Mouse (Mus musculus) splenic B cell, adult 2 months (primary cell): ENCODE measurements around the gene D430041D05Rik.

Source experiments
- DNase-seq: peaks from one replicate; pipeline ENCODE4 v3.0.0-alpha.2; 2011; ENCODE audit warnings: low read depth, low spot score
- H3K27me3 ChIP-seq: 2 replicates; pipeline ENCODE4 v1.6.1; 2012; ENCODE audit warnings: mild to moderate bottlenecking, low read length, moderate library complexity, mixed read lengths; ENCODE audit not compliant: control insufficient read depth, poor library complexity, insufficient read depth, severe bottlenecking
- H3K36me3 ChIP-seq: 2 replicates; pipeline ENCODE4 v1.6.1; 2012; ENCODE audit warnings: mild to moderate bottlenecking, low read length, moderate library complexity, mixed read lengths; ENCODE audit not compliant: control insufficient read depth, poor library complexity, insufficient read depth, severe bottlenecking

Gene D430041D05Rik

GRCm38 (mm10) chr2:104420805-104421204 is 10.0 kb upstream of the D430041D05Rik start:
- H3K27me3 ChIP-seq: no peaks in the 10 kb centered on the region
- no peak for DNase-seq
- no peaks in the 10 kb centered on the region for H3K36me3 ChIP-seq

- DNase-seq: no peak
- Histone ChIP-seq H3K27me3 (no peaks in the 10 kb centered on the region), H3K36me3 (no peaks in the 10 kb centered on the region)
These were observed 9.2 kb upstream of the D430041D05Rik start for GRCm38 (mm10) chr2:104419999-104420398.

- DNase-seq: no peak
- H3K27me3 ChIP-seq: no peaks in the 10 kb centered on the region
- no peaks in the 10 kb centered on the region for H3K36me3 ChIP-seq
These were observed 8.6 kb upstream of the D430041D05Rik start for GRCm38 (mm10) chr2:104419411-104419810.

- Histone ChIP-seq H3K27me3 (no peaks in the 10 kb centered on the region), H3K36me3 (no peaks in the 10 kb centered on the region)
- no peak for DNase-seq
These were observed 2.2 kb upstream of the D430041D05Rik start for GRCm38 (mm10) chr2:104413011-104413410.

- H3K27me3 ChIP-seq: no peaks in the 10 kb centered on the region
- DNase-seq: no peak
- no peaks in the 10 kb centered on the region for H3K36me3 ChIP-seq
These were observed 1.7 kb upstream of the D430041D05Rik start for GRCm38 (mm10) chr2:104412496-104412895.

DNA sequence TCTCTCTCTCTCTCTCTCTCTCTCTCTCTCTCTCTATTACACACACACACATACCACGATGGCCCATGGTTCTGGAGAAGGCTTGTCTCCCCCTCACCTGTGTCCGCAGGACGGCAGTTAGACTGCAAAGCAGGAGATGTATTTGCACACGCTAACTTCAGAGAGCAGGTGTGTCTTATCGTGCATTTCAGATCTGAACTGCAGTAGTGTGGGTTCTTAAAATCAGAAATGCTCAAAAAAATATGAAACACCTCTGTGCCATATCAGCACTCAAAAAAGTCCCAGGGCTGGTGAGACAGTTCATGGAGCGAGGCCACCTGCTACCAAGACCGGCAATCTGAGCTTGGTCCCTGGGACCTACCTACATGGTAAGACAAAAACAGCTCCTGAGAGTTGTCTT is 993 bp upstream of the D430041D05Rik start:
- H3K27me3 ChIP-seq: no peaks in the 10 kb centered on the region
- DNase-seq: no peak

GRCm38 (mm10) chr2:104409851-104410821 is 677 bp downstream of the D430041D05Rik start:
- no peak for DNase-seq
- H3K36me3 ChIP-seq: no peaks in the 10 kb centered on the region
- H3K27me3 ChIP-seq: no peaks in the 10 kb centered on the region

More for the DNA sequence above, 993 bp upstream of the D430041D05Rik start:
- H3K36me3 ChIP-seq: no peaks in the 10 kb centered on the region

- DNase-seq: no peak
- H3K36me3 ChIP-seq: no peaks in the 10 kb centered on the region
- H3K27me3 ChIP-seq: no peaks in the 10 kb centered on the region
These were observed 2.5 kb downstream of the D430041D05Rik start for GRCm38 (mm10) chr2:104408351-104408750.

GRCm38 (mm10) chr2:104407913-104408312 is 2.9 kb downstream of the D430041D05Rik start:
- no peak for DNase-seq
- no peaks in the 10 kb centered on the region for H3K36me3 ChIP-seq
- H3K27me3 ChIP-seq: no peaks in the 10 kb centered on the region

GRCm38 (mm10) chr2:104404036-104404435 is 6.8 kb downstream of the D430041D05Rik start:
- DNase-seq: no peak
- Histone ChIP-seq H3K27me3 (no peaks in the 10 kb centered on the region), H3K36me3 (no peaks in the 10 kb centered on the region)

GRCm38 (mm10) chr2:104398651-104399290 is 12.0 kb downstream of the D430041D05Rik start:
- no peaks in the 10 kb centered on the region for H3K36me3 ChIP-seq
- H3K27me3 ChIP-seq: no peaks in the 10 kb centered on the region

GRCm38 (mm10) chr2:104395961-104396360 is 14.9 kb downstream of the D430041D05Rik start:
- Histone ChIP-seq H3K36me3 (no peaks in the 10 kb centered on the region), H3K27me3 (no peaks in the 10 kb centered on the region)
- DNase-seq: no peak

More at GRCm38 (mm10) chr2:104398651-104399290, 12.0 kb downstream of the D430041D05Rik start:
- no peak for DNase-seq

DNA sequence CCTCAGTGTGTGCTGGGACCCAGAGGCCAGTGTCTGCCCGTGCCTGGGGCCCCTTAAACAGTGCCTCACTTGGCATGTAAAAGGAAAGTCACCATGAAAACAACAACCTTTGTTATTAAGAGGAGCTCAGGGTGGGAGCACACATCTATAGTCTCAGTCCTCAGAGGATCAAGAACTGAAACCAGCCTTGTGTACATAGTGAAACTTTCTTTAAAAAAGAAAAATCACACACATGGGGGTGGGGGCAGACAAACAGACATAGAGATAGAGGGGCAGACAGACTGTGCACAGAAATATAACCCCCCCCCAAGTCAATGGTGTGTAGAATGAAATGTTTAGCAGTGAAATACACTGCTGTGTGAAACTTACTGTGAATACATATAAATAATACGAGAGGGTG is 16.0 kb downstream of the D430041D05Rik start:
- Histone ChIP-seq H3K36me3 (no peaks in the 10 kb centered on the region), H3K27me3 (no peaks in the 10 kb centered on the region)
- DNase-seq: no peak

GRCm38 (mm10) chr2:104392700-104393312 is 18.0 kb downstream of the D430041D05Rik start:
- Histone ChIP-seq H3K36me3 (no peaks in the 10 kb centered on the region), H3K27me3 (no peaks in the 10 kb centered on the region)
- DNase-seq: no peak

- H3K27me3 ChIP-seq: no peaks in the 10 kb centered on the region
- no peaks in the 10 kb centered on the region for H3K36me3 ChIP-seq
- no peak for DNase-seq
These were observed 21.6 kb downstream of the D430041D05Rik start for GRCm38 (mm10) chr2:104389231-104389630.
